8 mouse cellular contexts compared by ENCODE assay signal in the genomic region with DNA sequence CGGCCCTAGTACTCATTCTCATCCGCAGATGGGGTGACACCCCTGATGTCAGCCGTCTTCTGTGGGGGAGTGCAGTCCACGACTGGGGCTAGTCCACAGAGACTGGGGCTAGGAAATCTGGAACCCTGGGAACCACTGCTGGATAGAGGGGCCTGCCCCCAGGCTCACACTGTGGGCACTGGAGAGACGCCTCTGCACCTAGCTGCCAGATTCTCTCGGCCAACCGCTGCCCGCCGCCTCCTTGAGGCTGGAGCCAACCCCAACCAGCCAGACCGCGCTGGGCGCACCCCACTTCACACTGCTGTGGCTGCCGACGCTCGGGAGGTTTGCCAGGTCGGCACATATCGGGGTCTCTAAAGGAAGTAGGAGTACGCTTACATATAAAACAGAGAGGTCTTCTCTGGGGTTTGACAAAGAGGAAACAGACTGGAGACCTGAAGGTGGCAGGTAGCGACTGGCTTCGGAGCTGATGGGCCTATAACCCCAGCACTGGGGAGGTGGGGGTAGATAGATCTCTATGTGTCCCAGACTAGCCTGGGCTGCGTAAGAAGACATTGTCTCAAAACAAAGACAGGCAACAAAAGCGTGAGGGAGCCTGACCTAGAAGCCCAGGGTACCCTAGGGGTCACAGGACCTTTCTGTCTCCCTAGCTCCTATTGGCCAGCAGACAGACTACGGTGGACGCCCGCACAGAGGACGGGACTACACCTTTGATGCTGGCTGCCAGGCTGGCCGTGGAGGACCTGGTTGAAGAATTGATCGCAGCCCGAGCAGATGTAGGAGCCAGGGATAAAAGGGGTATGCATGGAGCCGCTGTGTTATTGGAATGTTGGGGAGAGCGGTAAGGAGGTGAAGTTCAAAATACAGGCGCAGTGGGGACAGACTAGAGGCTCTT. TPM values are rescaled to one million over a fixed set of nuclear protein-coding genes. Genes with fewer than 3 reads are reported as not detected.
A peak's percentile ranks its signal among the peaks of the same experiment; 100 is the strongest.
DNase-seq lines count a peak whose midpoint lies in the region; ATAC-seq and TF ChIP-seq lines count a peak whose summit lies in the region.

No protein-coding gene starts in this region.

- WGBS in heart, embryonic 12.5 days = 31% methylated on average over 32 of the region's 32 CpGs
- WGBS in embryonic facial prominence, embryonic 14.5 days = 27% methylated on average over 32 of the region's 32 CpGs
- WGBS in limb, embryonic 13.5 days = 24% methylated on average over 32 of the region's 32 CpGs
- WGBS in small intestine, adult 2 months = 57% methylated on average over 32 of the region's 32 CpGs

- peak overlapping the region; percentile 93 for H3K9ac ChIP-seq in heart, embryonic 12.5 days
- peak overlapping the region; percentile 80 for H3K9ac ChIP-seq in ES-Bruce4 (ENCODE audit: low read depth, poor library complexity, severe bottlenecking)
- H3K9ac ChIP-seq in embryonic facial prominence, embryonic 14.5 days (ENCODE audit: low read depth, low read length) = peak overlapping the region; percentile 96
- peak overlapping the region; percentile 94 for H3K9ac ChIP-seq in limb, embryonic 13.5 days

- no peak for ATAC-seq in heart, embryonic 12.5 days (ENCODE audit: insufficient number of reproducible peaks, low FRiP score)
- ATAC-seq in embryonic facial prominence, embryonic 14.5 days (ENCODE audit: low read depth) = no peak
- no peak; the same call in 1 of the 2 replicates for ATAC-seq in limb, embryonic 13.5 days (ENCODE audit: low FRiP score, low read depth)

- H3K9me3 ChIP-seq in heart, embryonic 12.5 days (replicated peaks) = no peaks in the 10 kb centered on the region
- no peaks in the 10 kb centered on the region for H3K9me3 ChIP-seq in ES-Bruce4 (replicated peaks; ENCODE audit: control insufficient read depth, insufficient read depth, low read length, poor library complexity, severe bottlenecking)
- H3K9me3 ChIP-seq in embryonic facial prominence, embryonic 14.5 days (ENCODE audit: control insufficient read depth, low read length) = no peaks in the 10 kb centered on the region
- no peaks in the 10 kb centered on the region for H3K9me3 ChIP-seq in limb, embryonic 13.5 days

- DNase-seq in heart, postnatal 14 days = no peak
- no peak for DNase-seq in embryonic facial prominence, embryonic 14.5 days (ENCODE audit: low spot score)
- no peak for DNase-seq in urinary bladder, adult 2 months (ENCODE audit: low spot score)
- DNase-seq in gastrocnemius, postnatal 25 days = no peak

- no peak for TF ChIP-seq EP300 in ES-Bruce4 (IDR thresholded peaks at IDR 0.05; ENCODE audit: insufficient read depth, low read depth, low read length)

- intact Hi-C loops in heart, postnatal 14 days (cut with DNase I) = loop anchor here (2.0 kb wide), 1 partner anchor 15 kb away; no protein-coding TSS in a partner anchor

- H3K4me2 ChIP-seq in heart, embryonic 12.5 days = peak overlapping the region; percentile 97
- H3K4me2 ChIP-seq in embryonic facial prominence, embryonic 14.5 days (ENCODE audit: low read depth, low read length) = peak overlapping the region; percentile 99
- H3K4me2 ChIP-seq in limb, embryonic 13.5 days (replicated peaks) = peak overlapping the region; percentile 98

- peak overlapping the region; percentile 94 for H3K27ac ChIP-seq in heart, embryonic 12.5 days (ENCODE audit: poor library complexity, severe bottlenecking)
- peak overlapping the region; percentile 68 for H3K27ac ChIP-seq in ES-Bruce4 (ENCODE audit: insufficient read depth, low read length)
- H3K27ac ChIP-seq in embryonic facial prominence, embryonic 14.5 days (replicated peaks; ENCODE audit: low read depth, low read length) = peak overlapping the region; percentile 97
- peak overlapping the region; percentile 98 for H3K27ac ChIP-seq in limb, embryonic 13.5 days
- H3K27ac ChIP-seq in small intestine, adult 2 months (ENCODE audit: insufficient read depth, low read depth, low read length) = no peak overlapping the region

- no peak for TF ChIP-seq POLR2A in ES-Bruce4 (IDR thresholded peaks at IDR 0.05; ENCODE audit: insufficient read depth, low read length)
- no peak for TF ChIP-seq POLR2A in small intestine, adult 2 months (IDR thresholded peaks at IDR 0.05; ENCODE audit: low read depth, low read length)

- H3K27me3 ChIP-seq in heart, embryonic 12.5 days (replicated peaks) = no peaks in the 10 kb centered on the region
- H3K27me3 ChIP-seq in ES-Bruce4 (ENCODE audit: control insufficient read depth, insufficient read depth, low read length, poor library complexity, severe bottlenecking) = no peaks in the 10 kb centered on the region
- H3K27me3 ChIP-seq in embryonic facial prominence, embryonic 14.5 days (replicated peaks; ENCODE audit: control insufficient read depth, insufficient read depth, low read length) = no peaks in the 10 kb centered on the region
- no peaks in the 10 kb centered on the region for H3K27me3 ChIP-seq in limb, embryonic 13.5 days
- no peaks in the 10 kb centered on the region for H3K27me3 ChIP-seq in small intestine, adult 2 months (ENCODE audit: control insufficient read depth, insufficient read depth, low read length)

- H3K4me3 ChIP-seq in heart, embryonic 12.5 days = peak overlapping the region; percentile 78
- peak overlapping the region; percentile 71 for H3K4me3 ChIP-seq in ES-Bruce4 (ENCODE audit: low read depth, low read length)
- peak overlapping the region; percentile 80 for H3K4me3 ChIP-seq in embryonic facial prominence, embryonic 14.5 days (ENCODE audit: low read depth, low read length)
- H3K4me3 ChIP-seq in limb, embryonic 13.5 days = peak overlapping the region; percentile 75
- H3K4me3 ChIP-seq in small intestine, adult 2 months (ENCODE audit: low read depth, low read length) = peak overlapping the region; percentile 96; the same call in 1 of the 2 replicates

- no peaks in the 10 kb centered on the region for H3K36me3 ChIP-seq in heart, embryonic 12.5 days
- no peaks in the 10 kb centered on the region for H3K36me3 ChIP-seq in ES-Bruce4 (ENCODE audit: control insufficient read depth, insufficient read depth, low read length, poor library complexity, severe bottlenecking)
- H3K36me3 ChIP-seq in embryonic facial prominence, embryonic 14.5 days (ENCODE audit: control insufficient read depth, insufficient read depth, low read length) = no peaks in the 10 kb centered on the region
- H3K36me3 ChIP-seq in limb, embryonic 13.5 days = no peaks in the 10 kb centered on the region
- H3K36me3 ChIP-seq in small intestine, adult 2 months (ENCODE audit: control insufficient read depth, insufficient read depth, low read length) = no peaks in the 10 kb centered on the region

- peaks cover 41% of the 10 kb centered on the region for H3K4me1 ChIP-seq in heart, embryonic 12.5 days (replicated peaks)
- peaks cover 11% of the 10 kb centered on the region for H3K4me1 ChIP-seq in ES-Bruce4 (ENCODE audit: control insufficient read depth, insufficient read depth, low read length)
- H3K4me1 ChIP-seq in embryonic facial prominence, embryonic 14.5 days (ENCODE audit: control insufficient read depth, insufficient read depth, low read length) = peaks cover 37% of the 10 kb centered on the region
- peaks cover 43% of the 10 kb centered on the region for H3K4me1 ChIP-seq in limb, embryonic 13.5 days
- H3K4me1 ChIP-seq in small intestine, adult 2 months (ENCODE audit: control insufficient read depth, insufficient read depth, insufficient read length, low read length) = peaks cover 11% of the 10 kb centered on the region

- no peak for TF ChIP-seq CTCF in ES-Bruce4 (IDR thresholded peaks at IDR 0.05; ENCODE audit: low read depth, low read length)
- TF ChIP-seq CTCF in small intestine, adult 2 months (IDR thresholded peaks at IDR 0.05; ENCODE audit: extremely low read depth, insufficient read length, insufficient replicate concordance, low read depth, low read length) = no peak

RNA-seq across cellular contexts. Expression of a gene that starts 3.5 kb away (rescaled TPM):
- 4.4 and 4.6 TPM in 2 replicates for polyA plus RNA-seq in heart, embryonic 12.5 days (2016; fragmentation: Nextera tagmentation; extraction: Ambion mirVana)
- 1 to 10 TPM; 5.6 to 7.8 TPM for total RNA-seq in heart, postnatal 14 days (2021)
- 3.9 and 4.2 TPM in 2 replicates for polyA plus RNA-seq in ES-Bruce4 (2011; ENCODE audit: insufficient read depth, insufficient read length, low read depth, missing spikeins)
- polyA plus RNA-seq in embryonic facial prominence, embryonic 14.5 days (2014; fragmentation: Nextera tagmentation; extraction: Ambion mirVana) = 7.5 and 8.7 TPM in 2 replicates
- polyA plus RNA-seq in limb, embryonic 13.5 days (2015; fragmentation: Nextera tagmentation; extraction: Ambion mirVana) = 4.0 and 5.8 TPM in 2 replicates
- 3.5 and 8.1 TPM in 2 replicates for polyA plus RNA-seq in small intestine, adult 2 months (2012; rRNA removed)
- polyA plus RNA-seq in urinary bladder, adult 2 months (2012; rRNA removed) = 9.5 and 12.6 TPM in 2 replicates
- total RNA-seq in gastrocnemius, postnatal 25 days (2021) = 1 to 10 TPM; 2.3 to 2.6 TPM

RNA-seq across cellular contexts. Expression of a gene that starts 4.9 kb away (rescaled TPM):
- polyA plus RNA-seq in heart, embryonic 12.5 days (2016; fragmentation: Nextera tagmentation; extraction: Ambion mirVana) = 13.0 and 13.2 TPM in 2 replicates
- 10 to 100 TPM; 20.1 to 22.6 TPM for total RNA-seq in heart, postnatal 14 days (2021)
- 66.1 and 73.0 TPM in 2 replicates for polyA plus RNA-seq in ES-Bruce4 (2011; ENCODE audit: insufficient read depth, insufficient read length, low read depth, missing spikeins)
- 11.3 and 12.2 TPM in 2 replicates for polyA plus RNA-seq in embryonic facial prominence, embryonic 14.5 days (2014; fragmentation: Nextera tagmentation; extraction: Ambion mirVana)
- polyA plus RNA-seq in limb, embryonic 13.5 days (2015; fragmentation: Nextera tagmentation; extraction: Ambion mirVana) = 17.6 and 18.9 TPM in 2 replicates
- polyA plus RNA-seq in small intestine, adult 2 months (2012; rRNA removed) = 16.1 and 32.2 TPM in 2 replicates
- 55.2 and 58.1 TPM in 2 replicates for polyA plus RNA-seq in urinary bladder, adult 2 months (2012; rRNA removed)
- total RNA-seq in gastrocnemius, postnatal 25 days (2021) = 10 to 100 TPM; 12.1 to 13.6 TPM

RNA-seq across cellular contexts. Expression of a gene that starts 11.5 kb away (rescaled TPM):
- polyA plus RNA-seq in heart, embryonic 12.5 days (2016; fragmentation: Nextera tagmentation; extraction: Ambion mirVana) = 3.8 TPM in 2 replicates
- 1 to 10 TPM; 1.0 to 1.2 TPM for total RNA-seq in heart, postnatal 14 days (2021)
- polyA plus RNA-seq in ES-Bruce4 (2011; ENCODE audit: insufficient read depth, insufficient read length, low read depth, missing spikeins) = 1.4 and 2.5 TPM in 2 replicates
- 2.0 and 2.3 TPM in 2 replicates for polyA plus RNA-seq in embryonic facial prominence, embryonic 14.5 days (2014; fragmentation: Nextera tagmentation; extraction: Ambion mirVana)
- polyA plus RNA-seq in limb, embryonic 13.5 days (2015; fragmentation: Nextera tagmentation; extraction: Ambion mirVana) = 3.5 TPM in 2 replicates
- 0.90 and 1.7 TPM in 2 replicates for polyA plus RNA-seq in small intestine, adult 2 months (2012; rRNA removed)
- 5.1 and 6.1 TPM in 2 replicates for polyA plus RNA-seq in urinary bladder, adult 2 months (2012; rRNA removed)
- under 1 TPM in 1 of 2 experiments, not detected in 1; 0.24 TPM for total RNA-seq in gastrocnemius, postnatal 25 days (2021)

RNA-seq across cellular contexts. Expression of a gene that starts 17.4 kb away (rescaled TPM):
- 123 and 126 TPM in 2 replicates for polyA plus RNA-seq in heart, embryonic 12.5 days (2016; fragmentation: Nextera tagmentation; extraction: Ambion mirVana)
- 10 to 100 TPM; 33.6 to 35.4 TPM for total RNA-seq in heart, postnatal 14 days (2021)
- polyA plus RNA-seq in ES-Bruce4 (2011; ENCODE audit: insufficient read depth, insufficient read length, low read depth, missing spikeins) = 74.3 and 75.9 TPM in 2 replicates
- polyA plus RNA-seq in embryonic facial prominence, embryonic 14.5 days (2014; fragmentation: Nextera tagmentation; extraction: Ambion mirVana) = 80.8 and 85.3 TPM in 2 replicates
- 133 and 135 TPM in 2 replicates for polyA plus RNA-seq in limb, embryonic 13.5 days (2015; fragmentation: Nextera tagmentation; extraction: Ambion mirVana)
- polyA plus RNA-seq in small intestine, adult 2 months (2012; rRNA removed) = 66.7 and 147 TPM in 2 replicates
- polyA plus RNA-seq in urinary bladder, adult 2 months (2012; rRNA removed) = 82.7 and 91.4 TPM in 2 replicates
- total RNA-seq in gastrocnemius, postnatal 25 days (2021) = 10 to 100 TPM; 16.4 to 19.2 TPM

RNA-seq across cellular contexts. Expression of a gene that starts 17.9 kb away (rescaled TPM):
- 52.5 and 52.8 TPM in 2 replicates for polyA plus RNA-seq in heart, embryonic 12.5 days (2016; fragmentation: Nextera tagmentation; extraction: Ambion mirVana)
- total RNA-seq in heart, postnatal 14 days (2021) = 10 to 100 TPM; 56.3 to 57.9 TPM
- 66.8 and 81.7 TPM in 2 replicates for polyA plus RNA-seq in ES-Bruce4 (2011; ENCODE audit: insufficient read depth, insufficient read length, low read depth, missing spikeins)
- 54.8 and 60.5 TPM in 2 replicates for polyA plus RNA-seq in embryonic facial prominence, embryonic 14.5 days (2014; fragmentation: Nextera tagmentation; extraction: Ambion mirVana)
- polyA plus RNA-seq in limb, embryonic 13.5 days (2015; fragmentation: Nextera tagmentation; extraction: Ambion mirVana) = 52.9 and 58.4 TPM in 2 replicates
- 210 and 330 TPM in 2 replicates for polyA plus RNA-seq in small intestine, adult 2 months (2012; rRNA removed)
- polyA plus RNA-seq in urinary bladder, adult 2 months (2012; rRNA removed) = 104 and 109 TPM in 2 replicates
- total RNA-seq in gastrocnemius, postnatal 25 days (2021) = 10 to 100 TPM; 53.6 to 56.9 TPM
